Mouse (Mus musculus): ENCODE measurements around the gene Slc25a10.

DNA sequence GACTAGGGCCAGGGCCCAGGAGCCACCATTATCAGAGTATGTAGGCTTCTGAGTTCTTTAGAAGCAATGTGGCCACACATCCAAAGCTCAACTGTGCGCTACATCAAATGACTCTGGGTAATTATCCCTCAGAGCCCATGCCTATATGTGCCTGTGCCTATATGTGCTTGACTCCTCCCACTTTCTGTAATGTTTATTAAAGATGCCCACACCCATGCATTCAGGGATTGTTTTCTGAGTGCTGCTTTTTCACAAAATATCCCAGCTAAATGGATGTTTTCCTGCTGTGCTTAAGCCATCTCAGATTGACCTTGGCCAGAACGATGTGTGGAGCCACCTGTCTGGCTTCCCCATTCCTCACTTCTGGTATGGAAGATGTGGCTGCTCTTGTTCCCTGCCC is 28.1 kb upstream of the Slc25a10 start:
- TF ChIP-seq MAFK (IDR thresholded peaks at IDR 0.05; ENCODE audit: insufficient read depth, low read depth, low read length) (no peak), HCFC1 (IDR thresholded peaks at IDR 0.05; ENCODE audit: borderline replicate concordance, insufficient read depth, low read length) (no peak), ZNF384 (IDR thresholded peaks at IDR 0.05; ENCODE audit: low read depth, low read length) (no peak)

Measured in ES-E14 (cell line).